Comparison of ENCODE assay signal across 10 mouse cellular contexts in genomic region chr13:113880564-113881171, GRCm38 (mm10).
DNase-seq lines count a peak whose midpoint lies in the region; ATAC-seq lines count a peak whose summit lies in the region.
"Had no signal": no experiment of that assay in that cellular context is flagged by ENCODE, and none has a peak within 500 bp of the region (broad histone marks: within the 10 kb centered on the region; RNA-seq: fewer than 3 reads in every experiment).

No protein-coding gene starts in this region.

- no peak for DNase-seq in liver, embryonic 11.5 days (ENCODE audit: low spot score)
- no peak for DNase-seq in liver
- DNase-seq in frontal cortex, postnatal 10 days (ENCODE audit: low spot score in 2 of 2): no peak
- no peak for DNase-seq in adrenal gland, adult 8-10 months
- DNase-seq in layer of hippocampus, postnatal 10 days (ENCODE audit: low spot score in 2 of 2): no peak
- DNase-seq: kidney, adult 8-10 months; lung, adult 18-20 months had no signal

- no peak overlapping the region for H3K4me3 ChIP-seq in liver, embryonic 11.5 days (ENCODE audit: low read depth, low read length)
- H3K4me3 ChIP-seq in forebrain, embryonic 15.5 days: 0 out of 2 replicates have a peak overlapping the region, but pooled peaks have one; percentile 6
- no peak overlapping the region for H3K4me3 ChIP-seq in liver, embryonic 15.5 days (replicated peaks)
- H3K4me3 ChIP-seq: stomach, embryonic 15.5 days had no signal

- H3K4me1 ChIP-seq in liver, embryonic 11.5 days (replicated peaks; ENCODE audit: control insufficient read depth, insufficient read depth, low read length): peaks cover 13% of the 10 kb centered on the region; the same call in 1 of the 2 replicates
- H3K4me1 ChIP-seq in forebrain, embryonic 15.5 days: peaks cover 46% of the 10 kb centered on the region
- H3K4me1 ChIP-seq in liver, embryonic 15.5 days (replicated peaks): no peaks in the 10 kb centered on the region
- H3K4me1 ChIP-seq: stomach, embryonic 15.5 days had no signal

- H3K27ac ChIP-seq in liver, embryonic 11.5 days (ENCODE audit: low read depth, low read length): no peak overlapping the region
- H3K27ac ChIP-seq in forebrain, embryonic 15.5 days (replicated peaks): no peak overlapping the region
- H3K27ac ChIP-seq in liver, embryonic 15.5 days (replicated peaks): no peak overlapping the region
- H3K27ac ChIP-seq: stomach, embryonic 15.5 days had no signal

- no peaks in the 10 kb centered on the region for H3K27me3 ChIP-seq in liver, embryonic 11.5 days (replicated peaks; ENCODE audit: control insufficient read depth, insufficient read depth, low read length)
- H3K27me3 ChIP-seq in forebrain, embryonic 15.5 days: no peaks in the 10 kb centered on the region
- H3K27me3 ChIP-seq in liver, embryonic 15.5 days: 0 out of 2 replicates have a peak, but pooled peaks cover 5% of the 10 kb centered on the region
- H3K27me3 ChIP-seq: stomach, embryonic 15.5 days had no signal

- ATAC-seq in liver, embryonic 11.5 days (replicated peaks; ENCODE audit: low FRiP score): no peak
- ATAC-seq in forebrain, embryonic 15.5 days (replicated peaks): no peak
- no peak for ATAC-seq in liver, embryonic 15.5 days (ENCODE audit: insufficient read depth)

- WGBS in liver, embryonic 11.5 days: 41% methylated on average over 19 of the region's 19 CpGs
- WGBS in forebrain, embryonic 15.5 days: 31% methylated on average over 19 of the region's 19 CpGs
- WGBS in liver, embryonic 15.5 days (ENCODE audit: insufficient replicate concordance): 40% methylated on average over 19 of the region's 19 CpGs

- H3K4me2 ChIP-seq in liver, embryonic 11.5 days: peak overlapping the region; percentile 19
- H3K4me2 ChIP-seq in forebrain, embryonic 15.5 days (replicated peaks): peak overlapping the region; percentile 33
- peak overlapping the region; percentile 32; the same call in 1 of the 2 replicates for H3K4me2 ChIP-seq in liver, embryonic 15.5 days
- H3K4me2 ChIP-seq: stomach, embryonic 15.5 days had no signal

- no peaks in the 10 kb centered on the region for H3K36me3 ChIP-seq in liver, embryonic 11.5 days (ENCODE audit: control insufficient read depth, insufficient read depth, low read length)
- no peaks in the 10 kb centered on the region for H3K36me3 ChIP-seq in forebrain, embryonic 15.5 days
- no peaks in the 10 kb centered on the region for H3K36me3 ChIP-seq in liver, embryonic 15.5 days (replicated peaks)
- H3K36me3 ChIP-seq: stomach, embryonic 15.5 days had no signal

- H3K9ac ChIP-seq in liver, embryonic 11.5 days (ENCODE audit: low read depth, low read length): no peak overlapping the region
- H3K9ac ChIP-seq in forebrain, embryonic 15.5 days (replicated peaks): no peak overlapping the region
- H3K9ac ChIP-seq in liver, embryonic 15.5 days: no peak overlapping the region
- H3K9ac ChIP-seq: stomach, embryonic 15.5 days had no signal

- H3K9me3 ChIP-seq in liver, embryonic 11.5 days (ENCODE audit: control insufficient read depth, low read length): no peaks in the 10 kb centered on the region
- no peaks in the 10 kb centered on the region for H3K9me3 ChIP-seq in forebrain, embryonic 15.5 days
- no peaks in the 10 kb centered on the region for H3K9me3 ChIP-seq in liver, embryonic 15.5 days (replicated peaks)
- H3K9me3 ChIP-seq: stomach, embryonic 15.5 days had no signal
